Mouse (Mus musculus) neural tube, embryonic 14.5 days (tissue): ENCODE measurements around the gene Pcdh9. TPM values are rescaled to one million over a fixed set of nuclear protein-coding genes. Genes with fewer than 3 reads are reported as not detected.

Experiments used
- ATAC-seq: fragments of 200-750 bp; cut with Nextera tagmentation; 2 replicates; pipeline ENCODE4 v1.8.0; 2017; ENCODE audit warnings: low read depth, mild to moderate bottlenecking, moderate TSS enrichment, moderate library complexity
- H3K27ac ChIP-seq: fragments of 300-500 bp; sonication (generic); 2 replicates; pipeline ENCODE4 v1.5.1; 2014; ENCODE audit warnings: low read depth, mild to moderate bottlenecking, control low read depth, low read length, moderate library complexity, mixed read lengths
- H3K27me3 ChIP-seq: fragments of 300-500 bp; sonication (generic); 2 replicates; pipeline ENCODE4 v1.6.1; 2014; ENCODE audit warnings: low read length; ENCODE audit not compliant: control insufficient read depth, insufficient read depth
- H3K36me3 ChIP-seq: fragments of 300-500 bp; sonication (generic); 2 replicates; pipeline ENCODE4 v1.6.1; 2014; ENCODE audit warnings: low read length, mixed read lengths; ENCODE audit not compliant: control insufficient read depth, insufficient read depth
- H3K4me1 ChIP-seq: fragments of 300-500 bp; sonication (generic); 2 replicates; pipeline ENCODE4 v1.6.1; 2014; ENCODE audit warnings: low read length; ENCODE audit not compliant: control insufficient read depth, insufficient read depth
- H3K4me2 ChIP-seq: fragments of 300-500 bp; sonication (generic); 2 replicates; pipeline ENCODE4 v1.6.1; 2014; ENCODE audit warnings: mild to moderate bottlenecking, low read depth, low read length, control low read depth
- H3K4me3 ChIP-seq: fragments of 300-500 bp; sonication (generic); 2 replicates; pipeline ENCODE4 v1.5.1; 2014; ENCODE audit warnings: low read depth, low read length, control low read depth, mixed read lengths
- H3K9ac ChIP-seq: fragments of 300-500 bp; sonication (generic); replicated peaks from 2 replicates; pipeline ENCODE4 v1.6.1; 2014; ENCODE audit warnings: low read depth, mild to moderate bottlenecking, control low read depth, low read length, mixed read lengths
- H3K9me3 ChIP-seq: fragments of 300-500 bp; sonication (generic); 2 replicates; pipeline ENCODE4 v1.6.1; 2016; ENCODE audit warnings: low read length; ENCODE audit not compliant: control insufficient read depth
- WGBS: fragments of 180-500 bp; shearing (Covaris S2); extraction: QIAGEN DNeasy Blood & Tissue Kit; methylation state at CpG from one replicate; pipeline ENCODE4 v1.1.7; 2014; 5-methylcytosine and 5-hydroxymethylcytosine counted together
- polyA plus RNA-seq: library from polyadenylated mRNA; unstranded; fragments of >200 nt; fragmentation: Nextera tagmentation; extraction: Ambion mirVana; gene quantifications from 2 replicates; pipeline ENCODE4 v1.2.1, GENCODE M21; 2014

The Pcdh9 gene
- polyA plus RNA-seq, 1 experiment from 2014 or later: 180 TPM

- H3K4me3 ChIP-seq: peak overlapping the region; percentile 14; the same call in 1 of the 2 replicates
- WGBS: 79% methylated on average over 11 of the region's 11 CpGs
- no peak overlapping the region for H3K9ac ChIP-seq
- no peak overlapping the region for H3K27ac ChIP-seq
- H3K4me2 ChIP-seq: peak overlapping the region; percentile 60
- no peak for ATAC-seq
- no peaks in the 10 kb centered on the region for H3K36me3 ChIP-seq
- no peaks in the 10 kb centered on the region for H3K9me3 ChIP-seq
- no peaks in the 10 kb centered on the region for H3K27me3 ChIP-seq
- H3K4me1 ChIP-seq: peaks cover 11% of the 10 kb centered on the region; the same call in 1 of the 2 replicates
Measured at GRCm38 (mm10) chr14:93885551-93886084, 4.9 kb downstream of the Pcdh9 start.

GRCm38 (mm10) chr14:93884467-93884866 lies 6.0 kb downstream of the Pcdh9 start:
- H3K9me3 ChIP-seq: no peaks in the 10 kb centered on the region
- H3K4me3 ChIP-seq: peak overlapping the region; percentile 11
- H3K9ac ChIP-seq: no peak overlapping the region
- peaks cover 11% of the 10 kb centered on the region; the same call in 1 of the 2 replicates for H3K4me1 ChIP-seq
- H3K27me3 ChIP-seq: no peaks in the 10 kb centered on the region
- H3K27ac ChIP-seq: no peak overlapping the region
- H3K4me2 ChIP-seq: peak overlapping the region; percentile 47
- peak; percentile 76 for ATAC-seq
- WGBS: 3% methylated on average over 2 of the region's 2 CpGs
- no peaks in the 10 kb centered on the region for H3K36me3 ChIP-seq

- no peaks in the 10 kb centered on the region for H3K9me3 ChIP-seq
- no peaks in the 10 kb centered on the region for H3K27me3 ChIP-seq
- H3K36me3 ChIP-seq: no peaks in the 10 kb centered on the region
- no peak overlapping the region for H3K27ac ChIP-seq
- peaks cover 3% of the 10 kb centered on the region for H3K4me1 ChIP-seq
- no peak overlapping the region for H3K4me2 ChIP-seq
- H3K9ac ChIP-seq: no peak overlapping the region
- ATAC-seq: no peak
- H3K4me3 ChIP-seq: no peak overlapping the region
- 91% methylated on average over 1 of the region's 1 CpGs for WGBS
Measured at GRCm38 (mm10) chr14:93880071-93880470, 10.4 kb downstream of the Pcdh9 start.

DNA sequence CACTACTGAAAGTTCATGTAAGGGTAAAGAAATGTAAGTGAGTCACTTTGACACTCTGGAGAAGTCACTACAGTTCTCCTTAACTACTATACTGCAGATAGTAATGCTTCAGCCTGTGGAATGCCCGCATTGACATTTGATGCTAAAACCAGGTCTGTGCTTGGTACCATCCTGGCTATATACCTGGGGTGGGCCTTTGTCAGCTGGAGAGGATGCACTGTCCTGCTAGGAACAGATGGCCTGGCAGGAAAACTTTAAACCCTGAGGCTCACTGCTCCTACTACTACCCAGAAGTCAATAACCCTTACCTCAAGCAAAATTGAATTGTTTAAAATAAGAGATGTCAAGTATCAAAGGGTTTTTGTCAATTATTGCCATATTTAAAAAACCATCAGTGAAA lies 14.5 kb downstream of the Pcdh9 start:
- H3K9ac ChIP-seq: no peak overlapping the region
- 97% methylated on average over 1 of the region's 1 CpGs for WGBS
- H3K9me3 ChIP-seq: no peaks in the 10 kb centered on the region
- no peak for ATAC-seq
- H3K4me1 ChIP-seq: no peaks in the 10 kb centered on the region; the same call in 1 of the 2 replicates
- no peak overlapping the region for H3K4me3 ChIP-seq
- no peak overlapping the region for H3K27ac ChIP-seq
- H3K27me3 ChIP-seq: no peaks in the 10 kb centered on the region
- H3K36me3 ChIP-seq: no peaks in the 10 kb centered on the region
- H3K4me2 ChIP-seq: no peak overlapping the region

DNA sequence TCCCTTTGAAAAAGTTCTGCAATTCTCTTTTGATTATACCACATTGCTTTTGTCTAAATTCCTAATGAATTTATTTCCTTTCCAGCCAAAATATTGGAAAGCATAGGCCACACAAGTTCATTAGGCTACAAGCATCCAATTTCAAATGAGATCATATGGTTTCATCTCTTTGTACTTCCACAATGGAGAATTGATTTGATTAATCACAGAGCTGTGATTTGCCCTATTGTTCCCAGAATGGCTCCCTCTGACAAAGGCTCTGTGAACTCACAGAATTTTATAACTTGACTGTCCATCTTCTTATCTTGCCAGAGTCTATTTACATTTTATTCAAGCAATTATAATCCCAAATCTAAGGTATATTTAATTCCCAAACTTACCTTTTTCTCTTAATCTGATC lies 22.3 kb downstream of the Pcdh9 start:
- no peak overlapping the region for H3K9ac ChIP-seq
- no peak for ATAC-seq
- H3K4me1 ChIP-seq: no peaks in the 10 kb centered on the region
- no peaks in the 10 kb centered on the region for H3K27me3 ChIP-seq
- H3K27ac ChIP-seq: no peak overlapping the region
- no peak overlapping the region for H3K4me3 ChIP-seq
- no peaks in the 10 kb centered on the region for H3K36me3 ChIP-seq
- H3K4me2 ChIP-seq: no peak overlapping the region
- no peaks in the 10 kb centered on the region for H3K9me3 ChIP-seq

DNA sequence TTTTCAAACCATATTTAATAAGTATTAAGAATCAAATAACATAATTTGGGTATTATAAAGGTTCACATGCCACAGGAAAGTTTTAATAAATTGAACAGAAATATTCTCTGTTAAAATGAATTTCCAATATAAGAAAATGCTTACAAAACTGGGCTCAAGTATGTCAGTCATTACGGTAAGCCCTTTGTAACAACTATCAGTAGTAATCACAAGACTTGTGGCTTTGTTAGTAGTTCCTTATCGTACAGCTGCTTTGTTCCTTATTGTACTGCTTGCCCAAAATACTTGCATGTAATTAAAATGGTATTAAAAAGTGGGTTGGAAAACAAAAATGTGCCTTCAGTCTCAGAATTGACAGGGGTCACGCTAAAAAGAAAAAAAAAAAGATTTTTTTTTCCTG lies 32.4 kb downstream of the Pcdh9 start:
- Histone ChIP-seq H3K27ac (no peak overlapping the region), H3K27me3 (no peaks in the 10 kb centered on the region), H3K4me2 (no peak overlapping the region), H3K9me3 (no peaks in the 10 kb centered on the region), H3K36me3 (no peaks in the 10 kb centered on the region), H3K9ac (no peak overlapping the region), H3K4me3 (no peak overlapping the region), H3K4me1 (no peaks in the 10 kb centered on the region)
- WGBS: 86% methylated on average over 3 of the region's 3 CpGs
- no peak for ATAC-seq

DNA sequence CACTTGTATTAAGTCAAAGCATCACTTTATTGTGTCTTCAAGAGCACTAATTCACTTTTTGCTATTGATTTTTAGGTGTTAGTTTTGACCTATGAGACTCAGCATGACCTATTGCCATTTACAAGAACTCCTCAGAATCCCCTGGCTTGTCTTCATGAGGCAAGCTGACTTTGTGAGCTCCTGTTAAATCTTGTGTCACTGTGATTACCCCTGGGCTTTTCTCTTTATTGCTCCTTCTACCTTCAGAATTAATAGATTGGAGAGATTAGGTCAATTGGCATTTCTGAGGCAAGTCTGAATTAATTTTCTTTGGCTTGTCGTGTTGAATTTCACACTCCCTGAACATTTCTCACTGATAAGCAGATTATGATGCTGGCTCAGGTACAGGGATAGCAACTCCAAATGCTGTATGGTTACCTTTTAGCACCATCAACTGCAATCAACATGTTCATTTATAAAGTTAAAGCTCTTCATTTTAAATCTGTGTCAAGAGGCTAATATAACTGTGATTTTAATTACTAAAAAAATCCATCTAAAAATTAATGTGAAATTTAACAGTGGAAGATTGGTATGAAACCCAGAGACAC lies 44.3 kb downstream of the Pcdh9 start:
- Histone ChIP-seq H3K36me3 (no peaks in the 10 kb centered on the region), H3K4me1 (peaks cover 5% of the 10 kb centered on the region; the same call in 1 of the 2 replicates), H3K9ac (no peak overlapping the region), H3K9me3 (no peaks in the 10 kb centered on the region), H3K27me3 (no peaks in the 10 kb centered on the region), H3K4me2 (no peak overlapping the region), H3K27ac (no peak overlapping the region), H3K4me3 (no peak overlapping the region)
- 17% methylated on average over 1 of the region's 1 CpGs for WGBS
- ATAC-seq: no peak

GRCm38 (mm10) chr14:93842686-93843288 lies 47.7 kb downstream of the Pcdh9 start:
- H3K36me3 ChIP-seq: no peaks in the 10 kb centered on the region
- no peak overlapping the region for H3K4me2 ChIP-seq
- no peak overlapping the region for H3K4me3 ChIP-seq
- WGBS: 28% methylated on average over 3 of the region's 3 CpGs
- H3K9me3 ChIP-seq: no peaks in the 10 kb centered on the region
- ATAC-seq: peak; percentile 24; the same call in 1 of the 2 replicates
- no peak overlapping the region for H3K9ac ChIP-seq
- no peaks in the 10 kb centered on the region for H3K27me3 ChIP-seq
- H3K27ac ChIP-seq: no peak overlapping the region
- H3K4me1 ChIP-seq: peaks cover 5% of the 10 kb centered on the region; the same call in 1 of the 2 replicates

- ATAC-seq: no peak
- Histone ChIP-seq H3K9me3 (no peaks in the 10 kb centered on the region), H3K9ac (no peak overlapping the region), H3K4me2 (no peak overlapping the region), H3K4me3 (no peak overlapping the region), H3K27ac (no peak overlapping the region), H3K36me3 (no peaks in the 10 kb centered on the region), H3K27me3 (no peaks in the 10 kb centered on the region), H3K4me1 (no peaks in the 10 kb centered on the region)
- WGBS: 88% methylated on average over 6 of the region's 6 CpGs
Measured at GRCm38 (mm10) chr14:93832511-93832910, 58.0 kb downstream of the Pcdh9 start.
